Mouse (Mus musculus): ENCODE results near the gene Pbx4.

Pbx4 gene

DNA sequence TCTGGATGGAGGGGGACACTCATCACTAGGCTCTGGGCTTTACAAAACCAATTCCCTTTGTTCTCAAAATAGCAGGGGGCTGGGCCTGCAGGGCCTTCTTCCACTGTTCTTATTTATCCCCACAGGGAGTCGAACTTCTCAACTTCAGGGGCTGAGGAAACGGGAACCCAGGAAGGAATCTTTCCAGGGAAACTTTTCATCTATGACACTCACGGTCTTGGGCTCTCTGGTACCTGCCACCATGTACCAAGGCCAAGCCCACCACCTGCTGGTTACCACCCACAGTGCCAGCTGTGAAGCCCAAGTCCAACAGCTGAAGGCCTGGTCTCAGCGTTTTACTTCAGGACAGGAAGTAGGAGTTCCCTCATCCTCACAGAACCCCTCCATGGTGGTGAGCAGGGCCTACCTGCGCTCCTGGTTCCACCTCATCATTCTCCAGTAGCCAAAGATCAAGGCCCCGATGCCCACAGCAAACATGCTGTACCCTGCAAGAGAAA is 62.6 kb downstream of the Pbx4 start:
- ATAC-seq (ENCODE audit: insufficient number of reproducible peaks, low FRiP score, low TSS enrichment), result no peak

DNA sequence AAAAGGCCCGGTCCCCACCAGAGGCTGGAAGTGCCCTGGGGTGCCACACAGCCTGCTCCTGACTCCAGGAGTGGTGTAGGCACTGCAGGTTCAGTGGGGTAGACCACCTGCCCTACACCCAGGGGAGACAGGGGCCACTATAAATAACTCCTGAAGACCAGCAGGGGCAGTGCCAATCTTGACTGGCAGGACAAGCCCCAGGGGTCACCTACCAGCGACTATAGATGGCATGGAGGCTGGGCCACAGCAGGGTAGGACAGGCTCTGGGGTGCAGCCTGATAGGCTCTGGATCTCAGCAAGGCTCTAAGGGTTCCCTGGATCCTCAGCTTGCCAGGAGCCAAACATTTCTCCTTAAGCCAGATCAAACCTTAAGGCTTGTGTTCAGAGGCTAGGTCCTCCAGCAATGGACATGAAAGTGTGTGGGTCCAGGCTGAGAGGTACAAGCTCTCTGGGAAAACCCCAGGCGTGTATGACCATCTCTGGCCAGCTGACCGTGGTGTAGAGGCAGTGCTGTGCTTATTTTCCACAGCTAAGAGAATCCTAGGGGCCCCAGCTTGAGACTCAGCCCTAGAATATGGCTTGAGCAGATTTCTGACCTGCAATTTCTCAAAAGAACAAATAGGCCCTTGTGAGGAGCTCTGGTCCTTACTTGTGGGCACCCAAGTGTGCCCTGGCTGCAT is 63.6 kb downstream of the Pbx4 start:
- no peak for ATAC-seq (ENCODE audit: insufficient number of reproducible peaks, low FRiP score, low TSS enrichment)

DNA sequence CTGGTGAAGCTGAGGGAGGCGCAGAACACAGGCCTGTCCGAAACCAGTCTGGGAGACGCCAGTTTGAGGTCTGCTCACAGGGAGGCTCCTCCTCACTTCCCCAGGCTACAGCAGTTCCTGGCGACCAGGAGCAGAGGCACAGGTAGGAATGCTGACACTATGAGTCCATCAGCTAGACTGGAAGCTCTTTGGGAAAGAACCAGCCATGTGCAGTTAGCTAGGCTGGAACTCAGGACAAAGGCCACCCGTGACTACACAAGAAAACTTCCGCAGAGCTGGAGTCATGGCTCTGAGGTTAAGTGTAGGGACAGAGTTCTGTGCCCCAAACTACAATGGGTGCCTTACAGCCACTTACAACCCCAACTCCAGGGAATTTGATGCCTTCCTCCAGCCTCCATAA is 65.6 kb downstream of the Pbx4 start:
- ATAC-seq (ENCODE audit: insufficient number of reproducible peaks, low FRiP score, low TSS enrichment), result no peak

DNA sequence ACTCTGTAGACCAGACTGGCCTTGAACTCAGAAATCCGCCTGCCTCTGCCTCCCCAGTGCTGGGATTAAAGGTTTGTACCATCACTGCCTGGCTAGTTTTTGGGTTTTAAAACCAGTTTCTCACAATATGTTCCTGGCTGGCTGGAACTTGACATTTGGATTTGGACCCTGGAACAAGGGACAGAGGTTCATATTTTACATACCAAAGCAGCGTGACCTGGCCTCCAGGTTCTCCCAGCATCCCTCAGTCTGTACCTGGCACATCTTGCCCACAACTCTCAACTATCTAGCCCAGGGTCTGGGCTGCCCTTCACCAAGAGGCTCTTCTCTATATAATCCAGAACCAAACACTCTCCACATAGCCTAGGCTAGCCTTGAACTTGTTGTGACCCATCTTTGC is 67.6 kb downstream of the Pbx4 start:
- ATAC-seq (ENCODE audit: insufficient number of reproducible peaks, low FRiP score, low TSS enrichment), result no peak

DNA sequence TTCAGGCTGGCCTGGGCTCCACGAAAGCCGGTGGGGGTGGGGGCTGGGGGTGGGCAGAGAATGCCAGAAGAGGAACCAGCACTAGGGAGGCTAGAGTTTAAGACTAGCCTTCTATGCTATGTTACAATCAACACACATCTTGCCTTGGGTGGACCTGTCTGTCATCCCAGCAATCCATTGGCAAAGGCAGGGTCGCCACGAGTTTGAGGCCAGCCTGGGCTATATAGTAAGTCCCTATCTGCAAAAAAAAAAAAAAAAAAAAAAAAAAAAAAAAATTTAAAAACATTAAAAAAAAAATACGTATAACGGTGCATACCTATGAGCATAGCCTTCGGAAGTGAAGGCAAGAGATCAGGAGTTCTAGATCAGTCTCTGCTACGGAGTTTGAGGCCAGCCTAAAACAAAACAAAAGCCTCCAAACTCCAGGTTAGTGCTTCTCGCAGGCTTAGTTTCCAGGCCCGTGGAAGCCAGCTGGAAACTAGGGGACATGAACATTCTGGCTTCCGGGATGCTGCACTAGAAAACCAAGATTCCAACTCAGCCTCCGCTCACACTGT is 68.7 kb downstream of the Pbx4 start:
- no peak for ATAC-seq (ENCODE audit: insufficient number of reproducible peaks, low FRiP score, low TSS enrichment)

DNA sequence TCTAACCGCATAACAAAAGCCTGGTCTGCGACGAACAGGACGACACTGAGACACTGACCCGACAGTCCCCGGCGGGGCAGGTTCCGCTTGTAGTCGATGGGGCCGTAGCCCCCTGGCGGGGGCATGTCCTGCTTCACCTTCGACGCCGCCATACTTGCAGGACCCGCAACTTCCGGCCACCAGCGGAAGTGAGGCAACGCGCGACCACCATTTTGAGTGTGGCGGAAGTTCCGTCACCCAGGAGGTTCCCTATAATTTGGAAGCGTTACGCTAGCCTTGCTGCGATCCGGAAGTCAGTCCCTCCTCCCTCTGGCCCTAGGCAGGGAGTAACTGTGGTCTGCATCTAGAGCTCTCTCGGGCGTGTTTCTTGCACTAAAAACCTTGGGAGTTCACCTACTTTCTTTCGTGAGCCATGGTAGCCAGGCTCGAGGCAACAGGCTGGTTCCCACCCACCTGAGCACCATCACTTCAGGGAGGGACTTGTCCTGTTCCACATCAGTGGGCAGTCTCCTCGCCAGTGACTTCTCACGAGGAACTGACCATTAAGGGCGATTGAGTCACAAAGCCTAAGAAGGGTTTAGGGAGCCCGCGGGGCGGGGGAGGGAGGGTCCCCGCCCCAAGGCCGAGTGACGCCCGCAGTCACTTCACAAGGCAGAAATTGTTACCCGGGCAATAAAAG is 69.3 kb downstream of the Pbx4 start:
- peak; percentile 68 for ATAC-seq (ENCODE audit: insufficient number of reproducible peaks, low FRiP score, low TSS enrichment)

DNA sequence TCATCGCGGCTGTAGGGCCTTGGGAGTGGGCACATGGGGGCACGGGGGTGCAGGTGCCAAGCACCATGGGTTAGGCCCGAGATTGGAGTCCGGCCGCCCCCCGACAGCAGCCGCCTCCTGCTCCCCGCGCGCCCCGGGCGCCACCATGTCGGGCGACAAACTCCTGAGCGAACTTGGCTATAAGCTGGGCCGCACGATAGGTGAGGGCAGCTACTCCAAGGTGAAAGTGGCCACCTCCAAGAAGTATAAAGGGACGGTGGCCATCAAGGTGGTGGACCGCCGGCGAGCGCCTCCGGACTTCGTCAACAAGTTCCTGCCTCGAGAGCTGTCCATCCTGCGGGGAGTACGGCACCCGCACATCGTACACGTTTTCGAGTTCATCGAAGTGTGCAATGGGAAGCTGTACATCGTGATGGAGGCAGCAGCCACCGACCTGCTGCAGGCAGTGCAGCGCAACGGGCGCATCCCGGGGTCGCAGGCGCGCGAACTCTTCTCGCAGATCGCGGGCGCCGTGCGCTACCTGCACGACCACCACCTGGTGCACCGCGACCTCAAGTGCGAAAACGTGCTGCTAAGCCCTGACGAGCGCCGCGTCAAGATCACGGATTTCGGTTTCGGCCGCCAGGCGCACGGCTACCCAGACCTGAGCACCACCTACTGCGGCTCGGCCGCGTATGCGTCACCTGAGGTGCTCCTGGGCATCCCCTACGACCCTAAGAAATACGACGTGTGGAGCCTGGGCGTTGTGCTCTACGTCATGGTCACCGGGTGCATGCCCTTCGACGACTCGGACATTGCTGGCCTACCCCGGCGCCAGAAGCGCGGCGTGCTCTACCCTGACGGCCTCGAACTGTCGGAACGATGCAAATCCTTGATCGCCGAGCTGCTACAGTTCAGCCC is 70.1 kb downstream of the Pbx4 start, which contains the start of the genes Tssk6, Ndufa13 and Yjefn3:
Gene Tssk6 (plus strand): TSS at position 22 of the 900 bp plus-strand sequence.
Gene Ndufa13 (minus strand): TSS at position 396 of the 900 bp plus-strand sequence.
Gene Yjefn3 (minus strand): TSS at position 550 of the 900 bp plus-strand sequence.
- ATAC-seq (ENCODE audit: insufficient number of reproducible peaks, low FRiP score, low TSS enrichment), result 0 out of 2 replicates have a peak, but pooled peaks have one; percentile 7

DNA sequence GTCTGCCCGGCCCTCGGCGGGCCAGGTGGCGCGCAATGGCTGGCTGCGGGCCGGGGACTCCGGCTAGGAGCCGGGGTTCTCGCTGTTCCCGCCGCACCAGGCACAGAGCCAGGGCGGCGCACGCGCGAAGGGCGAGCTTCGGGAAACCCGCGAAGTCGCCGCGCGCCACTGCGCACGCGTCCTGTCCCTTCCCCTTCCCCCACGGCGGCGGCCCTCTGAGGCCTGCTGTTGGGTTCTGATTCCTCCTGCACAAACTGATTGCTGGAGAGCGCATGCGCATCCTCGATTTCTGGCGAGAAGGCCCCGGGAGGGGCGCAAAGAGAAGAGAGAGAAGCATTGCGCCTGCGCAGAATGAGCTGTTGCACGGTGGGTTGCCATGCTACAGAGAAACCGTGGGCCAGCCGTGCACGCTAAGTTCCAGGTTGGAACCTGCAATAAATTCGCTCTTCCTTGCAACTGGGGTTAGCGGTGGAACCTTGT is 70.8 kb downstream of the Pbx4 start:
- ATAC-seq (ENCODE audit: insufficient number of reproducible peaks, low FRiP score, low TSS enrichment), result peak; percentile 79

DNA sequence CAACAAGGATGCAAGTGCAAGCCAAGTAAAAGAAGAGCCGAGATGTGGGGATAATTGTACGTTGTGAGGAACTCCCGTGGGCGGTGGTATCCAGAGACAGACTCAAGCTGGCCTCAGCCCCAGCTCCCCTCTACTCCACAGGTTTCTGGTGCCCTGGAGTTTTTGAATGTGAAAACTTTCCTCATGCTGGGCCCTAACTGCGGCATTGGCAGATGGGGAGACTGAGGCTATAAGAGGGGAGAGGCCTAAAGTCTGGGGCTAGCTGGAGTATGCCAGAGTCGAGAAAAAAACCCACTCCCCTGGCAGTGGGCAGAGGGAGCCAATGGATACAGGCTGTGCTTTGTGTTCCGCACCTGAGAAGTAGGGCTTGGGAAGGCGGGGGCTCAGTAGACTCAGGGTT is 71.8 kb downstream of the Pbx4 start:
- ATAC-seq (ENCODE audit: insufficient number of reproducible peaks, low FRiP score, low TSS enrichment), result no peak

DNA sequence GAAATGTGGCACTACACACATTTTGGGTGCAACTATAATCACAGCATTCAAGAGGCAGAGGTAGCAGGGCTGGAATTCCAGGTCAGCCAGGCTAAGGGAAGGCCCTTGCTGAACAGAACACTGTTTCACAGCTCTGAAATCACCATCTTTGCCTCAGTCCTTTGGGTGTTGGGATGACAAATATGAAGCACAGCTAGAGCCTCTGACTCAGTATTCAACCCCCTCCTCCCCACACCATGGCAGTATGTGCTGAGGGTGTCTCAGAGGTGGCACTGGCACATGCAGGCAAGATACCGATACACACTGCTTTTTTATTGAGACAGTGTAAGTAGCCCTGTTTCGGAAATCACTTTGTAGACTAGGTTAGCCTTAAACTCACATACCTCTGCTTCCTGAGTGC is 74.0 kb downstream of the Pbx4 start:
- ATAC-seq (ENCODE audit: insufficient number of reproducible peaks, low FRiP score, low TSS enrichment), result no peak

DNA sequence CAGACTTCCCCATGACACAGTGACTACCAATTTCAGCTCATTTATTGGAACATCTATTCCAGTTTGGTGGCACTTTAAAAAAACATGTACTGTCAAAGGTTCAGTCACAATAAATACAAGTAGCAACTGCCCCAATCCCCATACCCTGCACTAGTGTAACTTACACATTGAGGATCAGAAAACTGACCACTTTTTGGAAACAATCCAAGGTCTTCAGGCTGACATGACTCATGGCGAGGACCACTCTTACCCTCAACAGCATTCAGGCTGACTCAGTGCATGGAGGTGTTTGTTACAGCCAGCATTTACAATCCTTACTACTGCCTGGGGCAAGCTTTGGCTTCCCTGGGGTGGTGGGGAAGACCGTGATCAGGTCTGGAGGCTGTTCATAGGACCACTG is 74.8 kb downstream of the Pbx4 start:
- ATAC-seq (ENCODE audit: insufficient number of reproducible peaks, low FRiP score, low TSS enrichment), result no peak

DNA sequence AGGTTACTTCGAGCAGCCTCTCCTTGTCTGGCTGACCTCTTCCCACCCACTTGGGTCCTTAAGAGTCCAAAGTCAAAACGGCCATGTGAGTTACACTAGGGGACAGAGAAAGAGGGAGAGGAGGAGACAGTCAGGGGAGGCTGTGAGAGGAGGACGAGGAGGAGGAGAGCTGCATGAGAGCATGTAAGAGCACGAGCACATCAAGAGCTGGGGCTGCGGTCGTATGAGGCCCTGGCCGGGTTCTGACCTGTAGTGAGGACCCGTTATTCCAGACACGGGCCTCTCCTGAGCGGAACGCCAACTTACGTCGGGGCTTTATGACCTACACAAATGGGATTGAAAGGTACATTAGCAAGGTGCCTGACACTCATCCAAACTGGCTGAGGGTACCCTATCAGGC is 79.6 kb downstream of the Pbx4 start:
- ATAC-seq (ENCODE audit: insufficient number of reproducible peaks, low FRiP score, low TSS enrichment), result no peak

DNA sequence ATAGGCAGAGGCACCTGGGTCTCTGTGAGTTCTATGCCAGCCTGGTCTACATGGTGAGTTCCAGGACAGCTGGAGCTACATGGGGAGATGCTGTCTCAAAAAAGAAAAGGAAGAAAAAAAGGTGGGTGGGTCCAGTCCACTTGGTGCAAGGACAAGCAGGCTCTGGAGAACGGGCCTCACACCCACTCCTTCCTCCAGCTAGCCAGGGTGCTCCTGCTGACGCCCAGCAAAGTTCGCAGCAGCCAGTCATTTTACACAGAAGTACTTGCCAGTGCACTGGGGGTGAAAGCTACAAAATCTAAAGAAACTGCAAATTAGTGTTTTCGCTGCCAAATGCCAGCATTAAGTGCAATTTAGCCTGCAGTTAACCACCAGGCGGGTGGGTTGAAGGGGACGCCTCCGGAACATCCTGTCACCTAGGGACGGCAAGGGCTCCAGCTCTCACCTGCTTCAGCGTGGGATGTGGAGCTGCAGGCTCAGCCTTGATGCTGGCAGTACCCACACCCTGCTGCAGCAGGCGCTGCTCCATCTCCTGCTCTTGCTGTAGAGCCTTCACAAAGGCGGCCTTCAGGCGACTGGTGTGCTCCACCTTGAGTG is 80.3 kb downstream of the Pbx4 start:
- ATAC-seq (ENCODE audit: insufficient number of reproducible peaks, low FRiP score, low TSS enrichment), result no peak

DNA sequence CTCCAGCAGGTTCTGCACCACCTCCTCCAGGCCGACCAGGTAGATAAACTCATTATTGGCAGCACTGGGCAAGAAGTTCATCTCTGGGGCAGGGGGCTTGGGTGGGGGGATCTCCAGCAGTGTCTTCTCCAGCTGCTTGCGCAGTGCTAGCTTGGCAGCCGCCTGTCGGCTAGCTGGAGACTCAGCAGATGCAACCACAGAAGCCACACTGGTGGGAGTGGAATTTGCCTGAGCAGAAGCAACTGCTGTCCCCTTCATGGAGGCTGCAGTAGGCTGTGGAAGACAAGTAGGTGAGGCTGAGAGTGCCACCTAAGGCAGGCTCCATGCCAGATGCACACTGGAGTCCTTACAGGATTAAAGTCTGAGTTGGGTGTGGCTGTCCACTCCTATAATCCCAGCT is 82.2 kb downstream of the Pbx4 start:
- no peak for ATAC-seq (ENCODE audit: insufficient number of reproducible peaks, low FRiP score, low TSS enrichment)

DNA sequence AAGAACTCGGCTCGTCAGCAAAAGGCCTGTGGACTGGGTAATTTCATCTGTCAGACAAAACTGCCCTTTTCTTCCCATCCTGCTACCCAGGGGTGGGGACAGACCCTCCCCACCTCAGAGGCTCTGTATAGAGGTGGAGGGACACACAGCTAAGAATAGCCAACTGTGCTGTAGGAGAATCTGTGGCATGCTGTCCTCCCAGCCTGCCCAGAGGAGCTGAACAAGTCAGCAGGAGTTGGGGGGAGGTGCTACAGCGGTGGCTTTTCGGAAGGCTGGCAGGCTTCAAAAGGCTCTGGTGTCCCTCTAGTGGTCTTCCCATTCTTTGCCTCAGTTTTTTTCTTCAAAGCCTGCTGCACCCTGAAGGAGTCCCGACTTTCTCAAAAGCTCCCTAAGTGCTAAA is 83.5 kb downstream of the Pbx4 start:
- ATAC-seq (ENCODE audit: insufficient number of reproducible peaks, low FRiP score, low TSS enrichment), result no peak

DNA sequence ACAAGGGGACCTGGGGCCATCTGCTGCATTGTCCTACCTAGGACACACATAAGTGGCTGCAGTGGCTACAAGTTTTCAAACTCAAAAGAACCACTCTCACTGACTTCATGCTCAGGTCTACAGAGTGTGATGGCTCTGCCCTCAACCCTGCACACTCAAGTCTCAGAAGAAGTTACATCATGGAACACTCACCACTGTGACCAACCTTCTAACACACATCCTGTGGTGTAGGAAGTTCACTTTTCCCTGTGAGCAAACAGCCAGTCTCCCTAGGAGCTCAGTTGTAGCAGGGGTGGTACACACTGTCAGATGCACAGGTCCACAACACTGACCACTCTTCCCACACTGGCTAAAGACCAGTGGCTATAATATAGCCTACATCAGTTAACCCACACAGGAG is 86.2 kb downstream of the Pbx4 start:
- ATAC-seq (ENCODE audit: insufficient number of reproducible peaks, low FRiP score, low TSS enrichment), result no peak

DNA sequence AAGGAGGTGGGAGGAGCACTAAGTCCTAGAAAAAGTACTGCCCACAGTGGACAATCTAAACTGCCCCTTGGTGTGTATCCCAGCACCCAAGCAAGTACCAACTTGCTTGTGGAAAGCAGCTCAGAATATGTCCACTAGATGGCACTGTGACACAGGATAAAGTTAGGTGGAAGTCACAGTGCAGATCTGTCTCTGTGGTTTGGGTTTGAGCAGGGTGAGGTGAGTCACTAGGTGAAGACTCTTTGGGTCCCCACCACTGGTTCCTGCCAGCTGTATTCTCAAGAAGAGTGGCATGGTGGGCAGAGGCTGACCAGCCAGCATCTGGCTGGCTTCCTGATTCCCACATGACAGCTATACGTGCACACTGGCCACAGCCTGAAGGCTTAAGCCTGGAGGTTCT is 86.7 kb downstream of the Pbx4 start:
- peak; percentile 62; the same call in 1 of the 2 replicates for ATAC-seq (ENCODE audit: insufficient number of reproducible peaks, low FRiP score, low TSS enrichment)

DNA sequence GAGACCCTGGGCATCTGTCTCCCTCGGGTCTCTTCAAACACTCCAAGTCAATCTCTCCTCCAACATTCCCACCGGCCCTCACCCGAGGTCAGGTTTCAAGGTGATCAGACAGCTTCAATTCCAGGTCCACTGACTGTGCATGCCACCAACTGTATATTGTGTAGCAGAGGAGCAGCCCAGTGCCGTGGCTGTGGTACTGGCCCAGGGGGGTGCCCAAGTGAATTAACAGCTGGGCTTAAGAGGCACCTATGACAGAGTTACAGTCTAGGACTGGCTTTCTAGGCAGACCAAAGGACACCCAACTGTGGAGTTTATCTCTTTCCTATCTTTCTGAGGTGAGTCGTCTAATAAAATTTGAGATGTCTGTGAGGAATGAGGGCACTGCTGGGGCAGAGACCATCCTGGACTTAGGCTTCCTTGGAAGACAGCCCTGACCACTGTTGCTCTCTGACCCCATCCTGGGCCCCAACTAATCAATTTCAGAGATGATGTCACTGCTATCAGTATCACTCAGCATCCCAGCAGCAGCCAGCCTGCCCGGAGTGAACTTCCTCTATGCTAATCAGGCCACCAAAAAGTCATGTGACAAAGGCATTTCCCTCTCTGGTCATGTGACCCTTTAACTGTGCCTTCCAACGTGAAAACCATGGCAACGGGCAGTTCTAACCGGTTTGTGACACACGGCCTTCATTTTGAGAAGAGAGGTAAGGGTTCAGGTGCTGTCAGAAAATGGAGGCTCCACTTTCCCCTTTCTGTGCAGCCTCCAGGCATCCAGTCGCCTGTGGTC is 87.8 kb downstream of the Pbx4 start:
- no peak for ATAC-seq (ENCODE audit: insufficient number of reproducible peaks, low FRiP score, low TSS enrichment)

DNA sequence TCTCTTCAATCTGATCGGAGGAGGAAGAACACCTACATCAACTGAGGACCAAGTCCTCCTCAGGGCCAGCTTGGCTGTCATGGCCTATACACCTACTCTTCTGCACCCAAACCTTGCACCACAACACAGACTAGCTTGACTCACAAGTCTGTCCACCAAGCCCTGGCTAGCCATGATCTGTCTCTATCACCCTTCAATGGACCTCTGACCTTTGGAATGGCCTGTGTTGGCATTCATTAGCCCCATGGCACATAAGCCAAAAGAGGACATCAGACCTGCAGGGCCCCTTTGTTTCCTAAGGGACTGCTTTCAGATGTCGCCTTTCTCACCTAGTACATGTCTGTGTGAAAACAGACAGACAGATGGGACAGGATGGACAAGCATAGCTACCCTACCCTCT is 88.8 kb downstream of the Pbx4 start:
- no peak for ATAC-seq (ENCODE audit: insufficient number of reproducible peaks, low FRiP score, low TSS enrichment)
